Mouse (Mus musculus): ENCODE data around the gene Adamts13. TPM values are rescaled to one million over a fixed set of nuclear protein-coding genes. Genes with fewer than 3 reads are reported as not detected.

The Adamts13 gene
- polyA plus RNA-seq, 1 experiment from 2014 or later: not detected

DNA sequence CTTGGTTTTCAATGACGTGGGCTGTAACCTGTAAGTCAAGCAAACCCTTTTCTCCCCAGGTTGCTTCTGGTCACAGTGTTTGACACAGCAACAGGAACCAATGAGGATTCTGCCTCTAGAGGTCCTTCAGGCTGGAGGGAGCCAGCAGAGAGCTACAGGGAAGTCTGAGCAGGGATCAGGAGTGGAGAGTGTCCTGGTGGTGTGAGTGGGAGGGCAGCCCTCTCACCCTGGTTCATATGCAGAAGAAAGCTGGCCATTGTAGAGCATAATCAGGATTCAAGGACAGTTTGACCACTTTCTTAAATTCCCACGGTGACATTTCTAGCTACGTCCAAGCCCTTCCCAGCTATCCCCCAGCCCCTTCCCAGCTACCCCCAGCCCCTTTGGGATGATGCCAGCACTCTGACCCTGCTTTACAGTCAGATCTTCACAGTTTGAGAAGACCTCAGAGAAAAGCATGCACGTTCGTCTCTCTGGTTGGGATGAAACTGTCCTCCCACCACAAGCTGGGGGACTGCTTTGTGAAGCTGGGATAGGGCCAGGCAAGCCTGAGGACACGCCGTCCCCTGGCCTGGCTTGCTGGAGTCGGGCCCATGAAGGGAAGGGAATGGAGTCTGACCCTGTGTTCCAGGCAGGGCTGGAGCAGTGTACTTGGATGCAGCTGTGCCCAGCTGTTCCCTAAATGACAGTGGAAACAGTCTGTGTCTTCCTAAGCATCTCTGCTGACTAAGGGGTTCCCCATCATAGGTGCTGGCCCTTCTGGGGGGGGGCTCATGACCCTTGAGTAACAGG, 73.0 kb downstream of the Adamts13 start:
- no peak overlapping the region for H3K9ac ChIP-seq (ENCODE audit: low read length)
- 69% methylated on average over 8 of the region's 8 CpGs for WGBS
- no peak overlapping the region for H3K4me2 ChIP-seq (ENCODE audit: low read depth, low read length, severe bottlenecking)
- no peaks in the 10 kb centered on the region for H3K27me3 ChIP-seq (ENCODE audit: control insufficient read depth, insufficient read depth, low read length)
- no peak overlapping the region for H3K4me3 ChIP-seq (ENCODE audit: low read depth, low read length)
- DNase-seq (ENCODE audit: low spot score) (no peak), ATAC-seq (replicated peaks; ENCODE audit: low FRiP score) (no peak)
- H3K4me1 ChIP-seq (replicated peaks; ENCODE audit: control insufficient read depth, insufficient read depth, low read length): no peaks in the 10 kb centered on the region
- no peaks in the 10 kb centered on the region for H3K9me3 ChIP-seq (ENCODE audit: control insufficient read depth, low read length)
- H3K27ac ChIP-seq (ENCODE audit: low read depth, low read length): no peak overlapping the region
- no peaks in the 10 kb centered on the region for H3K36me3 ChIP-seq (ENCODE audit: control insufficient read depth, insufficient read depth, low read length)

DNA sequence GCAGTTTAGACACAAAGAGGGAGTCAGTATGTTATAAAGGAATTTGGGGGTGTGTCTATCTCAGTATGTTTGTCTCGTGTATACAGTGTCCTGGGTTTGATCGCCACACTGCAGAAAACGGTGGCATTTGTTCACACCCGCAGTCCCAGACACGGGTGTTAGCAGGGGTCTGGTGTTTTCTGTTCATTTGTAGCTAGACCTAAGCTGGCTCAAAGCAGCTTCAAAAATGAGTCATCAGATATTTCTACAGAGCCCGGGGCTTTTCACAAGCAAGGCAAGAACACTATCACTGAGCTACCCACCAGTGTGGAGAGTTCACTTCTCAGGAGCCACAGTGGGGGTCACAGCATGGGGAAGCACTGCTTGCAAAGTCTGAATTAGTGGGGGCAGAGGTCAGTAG, 76.2 kb downstream of the Adamts13 start:
- Histone ChIP-seq H3K27ac (ENCODE audit: low read depth, low read length) (no peak overlapping the region), H3K4me2 (ENCODE audit: low read depth, low read length, severe bottlenecking) (no peak overlapping the region), H3K9ac (ENCODE audit: low read length) (no peak overlapping the region), H3K9me3 (ENCODE audit: control insufficient read depth, low read length) (no peaks in the 10 kb centered on the region), H3K36me3 (ENCODE audit: control insufficient read depth, insufficient read depth, low read length) (no peaks in the 10 kb centered on the region), H3K4me3 (ENCODE audit: low read depth, low read length) (no peak overlapping the region), H3K27me3 (ENCODE audit: control insufficient read depth, insufficient read depth, low read length) (no peaks in the 10 kb centered on the region), H3K4me1 (replicated peaks; ENCODE audit: control insufficient read depth, insufficient read depth, low read length) (no peaks in the 10 kb centered on the region)
- DNase-seq (ENCODE audit: low spot score): no peak
- WGBS: 49% methylated on average over 6 of the region's 6 CpGs
- no peak for ATAC-seq (replicated peaks; ENCODE audit: low FRiP score)

DNA sequence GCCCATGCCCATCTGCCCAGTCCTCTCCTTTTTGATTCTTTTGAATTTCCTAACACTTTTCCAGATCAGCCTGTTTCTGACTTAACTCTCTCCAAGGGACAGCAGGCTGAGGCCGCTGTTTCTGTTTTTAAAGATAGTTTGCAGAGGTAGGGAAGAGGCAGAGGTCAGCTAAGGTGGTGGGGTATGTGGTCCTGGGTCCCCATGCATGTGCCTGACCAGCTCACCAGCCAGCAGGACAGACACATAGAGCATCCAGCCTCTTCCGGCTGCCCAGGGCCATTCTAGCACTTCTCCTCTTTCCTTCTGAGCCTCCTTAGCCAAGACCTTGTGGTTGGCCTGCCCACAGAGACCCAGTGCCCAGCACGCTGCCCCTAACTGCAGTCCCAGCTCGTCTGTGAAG, 85.0 kb downstream of the Adamts13 start:
- H3K36me3 ChIP-seq (ENCODE audit: control insufficient read depth, insufficient read depth, low read length): no peaks in the 10 kb centered on the region
- no peaks in the 10 kb centered on the region for H3K27me3 ChIP-seq (ENCODE audit: control insufficient read depth, insufficient read depth, low read length)
- no peak for DNase-seq (ENCODE audit: low spot score)
- H3K4me3 ChIP-seq (ENCODE audit: low read depth, low read length): no peak overlapping the region
- no peaks in the 10 kb centered on the region for H3K4me1 ChIP-seq (replicated peaks; ENCODE audit: control insufficient read depth, insufficient read depth, low read length)
- no peaks in the 10 kb centered on the region for H3K9me3 ChIP-seq (ENCODE audit: control insufficient read depth, low read length)
- H3K9ac ChIP-seq (ENCODE audit: low read length): no peak overlapping the region
- no peak for ATAC-seq (replicated peaks; ENCODE audit: low FRiP score)
- no peak overlapping the region for H3K27ac ChIP-seq (ENCODE audit: low read depth, low read length)
- WGBS: 67% methylated on average over 4 of the region's 4 CpGs
- no peak overlapping the region for H3K4me2 ChIP-seq (ENCODE audit: low read depth, low read length, severe bottlenecking)

DNA sequence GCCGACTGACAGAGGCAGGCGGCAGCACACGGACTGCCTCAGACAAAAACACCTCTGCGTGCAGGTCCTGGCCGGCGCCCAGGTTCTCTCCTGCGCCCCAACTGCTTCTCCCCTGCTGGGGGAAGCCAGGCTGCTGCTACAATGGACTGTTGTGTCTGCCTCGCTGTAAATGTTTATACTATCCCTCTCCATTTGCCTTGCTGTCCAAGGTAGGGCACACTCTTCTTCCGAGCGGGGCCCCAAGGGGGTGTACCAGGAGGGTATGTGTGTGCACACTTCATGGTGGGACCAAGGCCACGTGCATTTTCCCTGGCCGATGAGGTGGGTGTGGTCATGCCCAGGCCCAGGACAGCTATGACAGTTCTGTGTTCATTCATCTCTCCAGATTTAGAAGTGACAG, 85.5 kb downstream of the Adamts13 start:
- Histone ChIP-seq H3K27me3 (ENCODE audit: control insufficient read depth, insufficient read depth, low read length) (no peaks in the 10 kb centered on the region), H3K4me1 (replicated peaks; ENCODE audit: control insufficient read depth, insufficient read depth, low read length) (no peaks in the 10 kb centered on the region), H3K4me2 (ENCODE audit: low read depth, low read length, severe bottlenecking) (no peak overlapping the region), H3K9me3 (ENCODE audit: control insufficient read depth, low read length) (no peaks in the 10 kb centered on the region), H3K27ac (ENCODE audit: low read depth, low read length) (no peak overlapping the region), H3K36me3 (ENCODE audit: control insufficient read depth, insufficient read depth, low read length) (no peaks in the 10 kb centered on the region), H3K4me3 (ENCODE audit: low read depth, low read length) (no peak overlapping the region), H3K9ac (ENCODE audit: low read length) (no peak overlapping the region)
- no peak for DNase-seq (ENCODE audit: low spot score)
- ATAC-seq (replicated peaks; ENCODE audit: low FRiP score): no peak
- 65% methylated on average over 12 of the region's 12 CpGs for WGBS

DNA sequence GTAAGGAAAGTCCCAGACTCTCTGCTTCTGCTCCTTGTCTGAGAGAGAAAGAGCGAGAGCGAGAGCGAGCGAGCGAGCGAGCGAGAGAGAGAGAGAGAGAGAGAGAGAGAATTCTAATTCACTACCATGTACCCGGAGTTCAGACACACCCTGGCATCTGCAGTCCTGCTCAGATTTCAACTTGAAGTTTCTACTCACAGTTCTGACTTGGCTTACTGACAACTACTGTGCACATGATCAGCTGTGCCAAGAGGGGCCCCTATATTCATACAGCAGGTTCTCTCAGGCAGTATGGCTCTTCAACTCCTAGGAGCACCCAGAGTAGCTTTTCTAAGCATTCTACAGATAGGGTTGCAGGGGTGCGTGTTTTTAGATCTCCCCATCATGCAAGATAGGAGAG, 86.0 kb downstream of the Adamts13 start:
- Histone ChIP-seq H3K4me3 (ENCODE audit: low read depth, low read length) (no peak overlapping the region), H3K36me3 (ENCODE audit: control insufficient read depth, insufficient read depth, low read length) (no peaks in the 10 kb centered on the region), H3K9me3 (ENCODE audit: control insufficient read depth, low read length) (no peaks in the 10 kb centered on the region), H3K4me2 (ENCODE audit: low read depth, low read length, severe bottlenecking) (no peak overlapping the region), H3K27me3 (ENCODE audit: control insufficient read depth, insufficient read depth, low read length) (no peaks in the 10 kb centered on the region), H3K27ac (ENCODE audit: low read depth, low read length) (no peak overlapping the region), H3K9ac (ENCODE audit: low read length) (no peak overlapping the region), H3K4me1 (replicated peaks; ENCODE audit: control insufficient read depth, insufficient read depth, low read length) (no peaks in the 10 kb centered on the region)
- ATAC-seq (replicated peaks; ENCODE audit: low FRiP score): no peak
- no peak for DNase-seq (ENCODE audit: low spot score)
- WGBS: 92% methylated on average over 9 of the region's 9 CpGs

Other genes with a start within 250 kb of the Adamts13 start
- not detected in 2 replicates for gene Abo, start 108.4 kb upstream of the Adamts13 start, polyA plus RNA-seq (2014; fragmentation: Nextera tagmentation; extraction: Ambion mirVana)
- 15.6 and 15.7 TPM in 2 replicates for gene Surf6, start 70.5 kb upstream of the Adamts13 start, polyA plus RNA-seq (2014; fragmentation: Nextera tagmentation; extraction: Ambion mirVana)
- gene Med22, start 62.7 kb upstream of the Adamts13 start, polyA plus RNA-seq (2014; fragmentation: Nextera tagmentation; extraction: Ambion mirVana): 112 and 120 TPM in 2 replicates
- 647 and 668 TPM in 2 replicates for gene Rpl7a, start 62.7 kb upstream of the Adamts13 start, polyA plus RNA-seq (2014; fragmentation: Nextera tagmentation; extraction: Ambion mirVana)
- 43.6 and 44.5 TPM in 2 replicates for gene Surf2, start 57.0 kb upstream of the Adamts13 start, polyA plus RNA-seq (2014; fragmentation: Nextera tagmentation; extraction: Ambion mirVana)
- gene Surf1, start 56.9 kb upstream of the Adamts13 start, polyA plus RNA-seq (2014; fragmentation: Nextera tagmentation; extraction: Ambion mirVana): 44.1 and 44.6 TPM in 2 replicates
- gene Surf4, start 39.5 kb upstream of the Adamts13 start, polyA plus RNA-seq (2014; fragmentation: Nextera tagmentation; extraction: Ambion mirVana): 144 and 152 TPM in 2 replicates
- gene Stkld1, start 39.4 kb upstream of the Adamts13 start, polyA plus RNA-seq (2014; fragmentation: Nextera tagmentation; extraction: Ambion mirVana): 0.11 TPM in 1 of 2 replicates, not detected in the other
- 53.9 and 57.1 TPM in 2 replicates for gene Rexo4, start 9.0 kb upstream of the Adamts13 start, polyA plus RNA-seq (2014; fragmentation: Nextera tagmentation; extraction: Ambion mirVana)
- gene Cacfd1, start 36.5 kb downstream of the Adamts13 start, polyA plus RNA-seq (2014; fragmentation: Nextera tagmentation; extraction: Ambion mirVana): 103 and 109 TPM in 2 replicates
- 1.3 and 2.2 TPM in 2 replicates for gene Slc2a6, start 54.6 kb downstream of the Adamts13 start, polyA plus RNA-seq (2014; fragmentation: Nextera tagmentation; extraction: Ambion mirVana)
- not detected in 2 replicates for gene Mymk, start 98.8 kb downstream of the Adamts13 start, polyA plus RNA-seq (2014; fragmentation: Nextera tagmentation; extraction: Ambion mirVana)
- gene Adamtsl2, start 106.0 kb downstream of the Adamts13 start, polyA plus RNA-seq (2014; fragmentation: Nextera tagmentation; extraction: Ambion mirVana): 4.0 and 4.4 TPM in 2 replicates
- gene Fam163b, start 169.1 kb downstream of the Adamts13 start, polyA plus RNA-seq (2014; fragmentation: Nextera tagmentation; extraction: Ambion mirVana): 0.09 TPM in 1 of 2 replicates, not detected in the other
- gene Dbh, start 191.8 kb downstream of the Adamts13 start, polyA plus RNA-seq (2014; fragmentation: Nextera tagmentation; extraction: Ambion mirVana): not detected in 2 replicates